ENCODE assay signal across 10 mouse cellular contexts in genomic region chr5:54073291-54073690, GRCm38 (mm10).
A peak's percentile ranks its signal among the peaks of the same experiment; 100 is the strongest.
DNase-seq lines count a peak whose midpoint lies in the region; ATAC-seq and TF ChIP-seq lines count a peak whose summit lies in the region.
"Had no signal": no experiment of that assay in that cellular context is flagged by ENCODE, and none has a peak within 500 bp of the region (broad histone marks: within the 10 kb centered on the region; RNA-seq: fewer than 3 reads in every experiment).

No protein-coding gene starts in this region.

- no peak overlapping the region for H3K9ac ChIP-seq in heart, adult 2 months (ENCODE audit: low read depth, low read length)
- H3K9ac ChIP-seq in liver, embryonic 12.5 days = no peak overlapping the region
- no peak overlapping the region for H3K9ac ChIP-seq in heart, embryonic 16.5 days (ENCODE audit: low read length)
- H3K9ac ChIP-seq: midbrain, embryonic 12.5 days had no signal

- H3K4me3 ChIP-seq in heart, adult 2 months = no peak overlapping the region
- no peak overlapping the region for H3K4me3 ChIP-seq in heart, embryonic 10.5 days
- H3K4me3 ChIP-seq in liver, embryonic 12.5 days = no peak overlapping the region
- no peak overlapping the region for H3K4me3 ChIP-seq in heart, embryonic 16.5 days (ENCODE audit: low read length)
- H3K4me3 ChIP-seq: midbrain, embryonic 12.5 days had no signal

- TF ChIP-seq CTCF in heart, adult 2 months (IDR thresholded peaks at IDR 0.05) = no peak
- no peak for TF ChIP-seq CTCF in Patski (IDR thresholded peaks at IDR 0.05)

- TF ChIP-seq EP300 in heart, adult 2 months (IDR thresholded peaks at IDR 0.05; ENCODE audit: insufficient read depth, low read depth, low read length) = no peak

- peaks cover 4% of the 10 kb centered on the region for H3K4me1 ChIP-seq in heart, adult 2 months (ENCODE audit: control insufficient read depth, insufficient read depth, low read length)
- H3K4me1 ChIP-seq in heart, embryonic 10.5 days = 0 out of 2 replicates have a peak, but pooled peaks cover 6% of the 10 kb centered on the region
- peaks cover 25% of the 10 kb centered on the region for H3K4me1 ChIP-seq in liver, embryonic 12.5 days
- H3K4me1 ChIP-seq in heart, embryonic 16.5 days (ENCODE audit: control insufficient read depth, insufficient read depth, low read length) = peaks cover 7% of the 10 kb centered on the region

- H3K4me2 ChIP-seq in liver, embryonic 12.5 days = no peak overlapping the region
- no peak overlapping the region for H3K4me2 ChIP-seq in heart, embryonic 16.5 days (ENCODE audit: low read depth, low read length)
- H3K4me2 ChIP-seq: midbrain, embryonic 12.5 days had no signal

- no peaks in the 10 kb centered on the region; the same call in 1 of the 2 replicates for H3K79me2 ChIP-seq in heart, adult 2 months (replicated peaks; ENCODE audit: control insufficient read depth, insufficient read depth, low read length)

- intact Hi-C loops in heart, adult 2 months (cut with DNase I) = no loop called here

- CTCF ChIA-PET in Patski (lab: Charles Lee) = interaction anchor here (0.9 to 1.6 kb wide), 3 partner anchors 8 to 32 kb away, joined by 3 to 6 read pairs (median 3); no protein-coding TSS in a partner anchor

- peaks cover 12% of the 10 kb centered on the region for H3K36me3 ChIP-seq in heart, adult 2 months (ENCODE audit: control insufficient read depth, insufficient read depth, low read length)
- H3K36me3 ChIP-seq in heart, embryonic 10.5 days = no peaks in the 10 kb centered on the region
- no peaks in the 10 kb centered on the region for H3K36me3 ChIP-seq in liver, embryonic 12.5 days
- H3K36me3 ChIP-seq in heart, embryonic 16.5 days (ENCODE audit: control insufficient read depth, insufficient read depth) = no peaks in the 10 kb centered on the region
- H3K36me3 ChIP-seq: midbrain, embryonic 12.5 days had no signal

- DNase-seq in heart, adult 2 months = no peak
- no peak for DNase-seq in heart, embryonic 10.5 days (ENCODE audit: low spot score)
- DNase-seq in liver (no peak), Patski (ENCODE audit: low read depth, low spot score) (no peak)
- DNase-seq in B cell, adult 2 months = no peak
- DNase-seq: thymus, adult 18-20 months had no signal

- peak overlapping the region; percentile 36 for H3K27ac ChIP-seq in heart, adult 2 months
- no peak overlapping the region for H3K27ac ChIP-seq in heart, embryonic 10.5 days
- H3K27ac ChIP-seq in liver, embryonic 12.5 days = 0 out of 2 replicates have a peak overlapping the region, but pooled peaks have one; percentile 2
- H3K27ac ChIP-seq in heart, embryonic 16.5 days (ENCODE audit: low read length) = peak overlapping the region; percentile 32
- H3K27ac ChIP-seq: midbrain, embryonic 12.5 days had no signal

- in situ Hi-C loops in Patski (cut with MboI; ENCODE audit: low pct_unique_long_range_greater_than_20kb) = no loop called here

- TF ChIP-seq POLR2A in heart, adult 2 months (IDR thresholded peaks at IDR 0.05; ENCODE audit: insufficient read depth, low read depth, low read length) = no peak

- H3K9me3 ChIP-seq in heart, embryonic 10.5 days = no peaks in the 10 kb centered on the region
- no peaks in the 10 kb centered on the region for H3K9me3 ChIP-seq in liver, embryonic 12.5 days (replicated peaks)
- H3K9me3 ChIP-seq in heart, embryonic 16.5 days (replicated peaks; ENCODE audit: control insufficient read depth, low read length) = no peaks in the 10 kb centered on the region
- H3K9me3 ChIP-seq: midbrain, embryonic 12.5 days had no signal

- no peaks in the 10 kb centered on the region for H3K27me3 ChIP-seq in heart, adult 2 months (ENCODE audit: control insufficient read depth, insufficient read depth, low read length)
- no peaks in the 10 kb centered on the region for H3K27me3 ChIP-seq in heart, embryonic 10.5 days (ENCODE audit: insufficient read depth, poor library complexity, severe bottlenecking)
- no peaks in the 10 kb centered on the region for H3K27me3 ChIP-seq in liver, embryonic 12.5 days (replicated peaks)
- H3K27me3 ChIP-seq in Patski = no peaks in the 10 kb centered on the region
- no peaks in the 10 kb centered on the region for H3K27me3 ChIP-seq in heart, embryonic 16.5 days (ENCODE audit: control insufficient read depth, insufficient read depth, low read length)
- H3K27me3 ChIP-seq: midbrain, embryonic 12.5 days had no signal

- WGBS in heart, adult 2 months = 3% methylated on average over 1 of the region's 1 CpGs
- 62% methylated on average over 1 of the region's 1 CpGs for WGBS in heart, embryonic 10.5 days
- 50% methylated on average over 1 of the region's 1 CpGs for WGBS in liver, embryonic 12.5 days (ENCODE audit: insufficient replicate concordance)
- WGBS in heart, embryonic 16.5 days = 4% methylated on average over 1 of the region's 1 CpGs

- POLR2A ChIA-PET in Patski (lab: Charles Lee) = no interaction called here

- ATAC-seq in liver, embryonic 12.5 days = no peak
- ATAC-seq in Patski = peak; percentile 39
- no peak for ATAC-seq in heart, embryonic 16.5 days (replicated peaks; ENCODE audit: extremely low read depth, insufficient read depth, low FRiP score)
- no peak for ATAC-seq in monocyte, adult 5-6 weeks (replicated peaks; ENCODE audit: insufficient number of reproducible peaks, low FRiP score, low TSS enrichment, poor library complexity, severe bottlenecking)
